Mouse (Mus musculus): ENCODE measurements around the gene G3bp1. TPM values are rescaled to one million over a fixed set of nuclear protein-coding genes. Genes with fewer than 3 reads are reported as not detected.

G3bp1 gene
- polyA plus RNA-seq, 1 experiment from 2014 or later = 180 TPM

DNA sequence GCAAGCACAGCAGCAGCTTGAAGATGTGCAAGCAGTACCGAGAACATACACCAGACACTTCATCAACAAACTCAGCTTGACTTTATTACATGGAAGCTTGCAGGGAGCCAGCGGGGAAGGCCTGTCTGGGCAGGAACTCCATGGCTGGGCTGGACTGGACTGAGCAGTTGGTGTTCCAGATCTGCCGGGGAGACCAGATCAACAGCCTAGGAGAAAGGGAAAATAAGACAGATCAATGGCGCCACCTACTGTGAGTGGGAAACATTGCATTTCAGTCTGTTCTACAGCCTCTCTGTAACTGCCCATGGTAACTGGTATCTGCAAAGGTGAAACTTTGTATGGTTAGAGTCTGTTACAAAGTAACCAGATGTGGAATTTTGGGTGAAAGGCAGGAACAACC lies 22.9 kb upstream of the G3bp1 start:
- Histone ChIP-seq H3K9ac (no peak overlapping the region), H3K27ac (peak overlapping the region; percentile 54), H3K4me3 (no peak overlapping the region), H3K4me1 (peaks cover 5% of the 10 kb centered on the region; the same call in 1 of the 2 replicates), H3K9me3 (no peaks in the 10 kb centered on the region), H3K36me3 (peaks cover 41% of the 10 kb centered on the region), H3K4me2 (no peak overlapping the region), H3K27me3 (no peaks in the 10 kb centered on the region)
- 7% methylated on average over 4 of the region's 4 CpGs for WGBS
- peak; percentile 68 for ATAC-seq (ENCODE audit: borderline replicate concordance, extremely low read depth, low FRiP score, low TSS enrichment)

DNA sequence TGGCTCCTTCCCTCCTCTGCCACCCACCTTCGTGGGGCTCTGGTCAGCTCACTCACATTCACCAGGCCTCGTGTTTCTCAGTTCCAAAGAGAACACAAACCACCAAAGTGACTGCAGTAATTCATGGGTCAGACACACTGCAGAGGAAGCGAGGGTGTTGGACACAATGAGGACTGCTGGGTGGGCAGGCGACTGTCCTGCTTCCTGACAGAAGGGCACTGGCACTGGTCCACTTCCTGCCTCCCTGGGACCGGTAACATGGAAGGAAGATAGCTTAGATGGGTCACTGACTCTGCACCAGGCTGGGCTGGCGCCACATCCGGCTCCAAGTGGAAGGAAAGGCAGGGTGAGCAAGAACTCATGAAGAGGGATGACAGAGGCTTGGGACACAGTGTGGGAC lies 20.0 kb upstream of the G3bp1 start:
- Histone ChIP-seq H3K27ac (peak overlapping the region; percentile 63), H3K4me2 (no peak overlapping the region), H3K36me3 (peaks cover 60% of the 10 kb centered on the region), H3K9ac (no peak overlapping the region), H3K27me3 (no peaks in the 10 kb centered on the region), H3K4me1 (peaks cover 4% of the 10 kb centered on the region; the same call in 1 of the 2 replicates), H3K9me3 (no peaks in the 10 kb centered on the region), H3K4me3 (no peak overlapping the region)
- ATAC-seq (ENCODE audit: borderline replicate concordance, extremely low read depth, low FRiP score, low TSS enrichment) = 0 out of 2 replicates have a peak, but pooled peaks have one; percentile 11
- WGBS = 70% methylated on average over 7 of the region's 7 CpGs

DNA sequence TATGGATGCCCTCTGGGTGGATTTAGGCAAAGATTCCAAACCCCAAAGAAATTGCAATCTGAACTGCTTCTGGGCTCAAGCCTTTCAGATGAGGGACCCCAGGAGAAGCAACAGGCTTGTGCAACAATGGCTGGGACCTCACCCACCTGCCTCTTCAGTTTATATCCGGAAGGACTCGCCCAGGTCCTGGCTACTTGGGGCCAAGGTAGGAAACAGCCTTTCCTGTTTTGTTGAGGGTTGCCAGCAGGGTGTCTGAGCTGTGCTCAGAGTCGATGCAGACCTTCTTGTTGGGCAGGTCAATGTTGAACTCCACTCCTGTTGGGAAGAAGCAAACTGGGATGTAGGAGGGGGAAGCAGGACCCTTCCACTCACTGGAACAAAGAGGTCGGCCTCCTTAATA lies 19.2 kb upstream of the G3bp1 start:
- H3K9me3 ChIP-seq = no peaks in the 10 kb centered on the region
- no peaks in the 10 kb centered on the region for H3K4me1 ChIP-seq
- H3K36me3 ChIP-seq = peaks cover 61% of the 10 kb centered on the region
- no peak for ATAC-seq (ENCODE audit: borderline replicate concordance, extremely low read depth, low FRiP score, low TSS enrichment)
- H3K27ac ChIP-seq = peak overlapping the region; percentile 50
- H3K4me3 ChIP-seq = no peak overlapping the region
- no peak overlapping the region for H3K9ac ChIP-seq
- WGBS = 78% methylated on average over 4 of the region's 4 CpGs
- H3K27me3 ChIP-seq = no peaks in the 10 kb centered on the region
- H3K4me2 ChIP-seq = no peak overlapping the region

DNA sequence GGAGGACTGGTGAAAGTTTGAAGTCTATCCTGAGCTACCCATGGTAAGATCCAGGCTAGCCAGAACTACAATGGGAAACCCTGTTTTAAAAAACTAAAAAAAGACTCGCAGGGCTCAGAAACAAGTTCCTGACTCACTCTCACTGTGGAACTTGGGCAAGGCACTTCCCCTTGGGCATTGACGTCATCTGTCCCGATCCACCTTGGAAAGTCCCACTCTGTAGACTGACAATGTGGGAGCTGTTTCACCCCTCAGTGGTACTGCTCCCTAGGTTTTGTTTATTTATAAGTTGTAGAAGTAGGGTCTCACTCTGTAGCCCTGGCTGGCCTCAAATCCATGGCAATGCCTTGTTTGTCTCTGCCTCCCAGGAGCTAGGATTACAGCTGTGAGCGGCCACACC lies 15.8 kb upstream of the G3bp1 start:
- Histone ChIP-seq H3K9me3 (no peaks in the 10 kb centered on the region), H3K36me3 (peaks cover 54% of the 10 kb centered on the region), H3K4me1 (peaks cover 6% of the 10 kb centered on the region), H3K27me3 (no peaks in the 10 kb centered on the region), H3K4me2 (no peak overlapping the region), H3K4me3 (no peak overlapping the region), H3K9ac (no peak overlapping the region), H3K27ac (no peak overlapping the region)
- no peak for ATAC-seq (ENCODE audit: borderline replicate concordance, extremely low read depth, low FRiP score, low TSS enrichment)
- WGBS = 85% methylated on average over 4 of the region's 4 CpGs

DNA sequence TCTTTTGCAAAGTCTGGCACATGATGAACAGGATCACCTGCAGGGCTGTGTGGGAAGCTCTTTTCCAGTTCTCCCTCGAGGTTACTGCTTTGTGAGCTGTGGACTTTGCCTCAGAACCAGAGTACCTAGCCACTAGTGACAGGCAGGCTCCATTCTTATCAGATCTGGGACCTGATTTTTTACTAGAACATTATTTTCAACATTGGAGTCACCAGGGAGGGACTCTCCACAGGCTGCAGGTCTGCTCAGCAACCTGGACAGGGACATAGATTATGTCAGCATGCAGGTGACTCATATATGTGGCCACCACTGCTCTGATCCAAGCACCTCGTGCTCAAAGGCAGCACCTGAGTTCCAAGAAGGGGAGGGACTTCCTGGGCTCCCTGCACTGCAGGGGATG lies 14.3 kb upstream of the G3bp1 start:
- Histone ChIP-seq H3K4me2 (no peak overlapping the region), H3K27ac (no peak overlapping the region), H3K36me3 (peaks cover 39% of the 10 kb centered on the region), H3K4me1 (peaks cover 19% of the 10 kb centered on the region), H3K9me3 (no peaks in the 10 kb centered on the region), H3K9ac (no peak overlapping the region), H3K27me3 (no peaks in the 10 kb centered on the region), H3K4me3 (no peak overlapping the region)
- no peak for ATAC-seq (ENCODE audit: borderline replicate concordance, extremely low read depth, low FRiP score, low TSS enrichment)
- 75% methylated on average over 2 of the region's 2 CpGs for whole genome bisulfite sequencing

DNA sequence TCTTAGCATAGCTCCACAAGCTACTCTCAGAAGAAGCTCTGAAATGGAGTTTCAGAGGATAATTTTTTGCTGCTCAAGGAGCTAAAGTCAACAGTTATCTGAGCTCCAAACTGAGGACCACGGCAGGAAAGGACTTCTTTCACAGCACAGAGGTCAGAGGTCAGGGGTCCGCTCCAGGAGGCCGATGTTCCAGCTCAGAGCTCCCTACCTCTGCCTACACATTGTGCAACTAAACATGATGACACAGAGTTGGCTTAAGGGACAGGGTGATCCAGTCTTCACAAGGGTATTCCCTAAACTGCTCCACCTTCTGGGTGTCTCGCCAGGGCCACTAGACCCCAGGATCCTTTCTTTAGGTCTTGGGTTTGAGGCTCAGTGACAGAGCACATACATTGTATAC lies 11.0 kb upstream of the G3bp1 start:
- no peaks in the 10 kb centered on the region for H3K27me3 ChIP-seq
- ATAC-seq (ENCODE audit: borderline replicate concordance, extremely low read depth, low FRiP score, low TSS enrichment) = no peak
- 44% methylated on average over 4 of the region's 4 CpGs for WGBS
- no peak overlapping the region for H3K4me3 ChIP-seq
- no peak overlapping the region for H3K4me2 ChIP-seq
- no peak overlapping the region for H3K9ac ChIP-seq
- peaks cover 14% of the 10 kb centered on the region; the same call in 1 of the 2 replicates for H3K36me3 ChIP-seq
- no peak overlapping the region for H3K27ac ChIP-seq
- H3K9me3 ChIP-seq = no peaks in the 10 kb centered on the region
- H3K4me1 ChIP-seq = peaks cover 27% of the 10 kb centered on the region

DNA sequence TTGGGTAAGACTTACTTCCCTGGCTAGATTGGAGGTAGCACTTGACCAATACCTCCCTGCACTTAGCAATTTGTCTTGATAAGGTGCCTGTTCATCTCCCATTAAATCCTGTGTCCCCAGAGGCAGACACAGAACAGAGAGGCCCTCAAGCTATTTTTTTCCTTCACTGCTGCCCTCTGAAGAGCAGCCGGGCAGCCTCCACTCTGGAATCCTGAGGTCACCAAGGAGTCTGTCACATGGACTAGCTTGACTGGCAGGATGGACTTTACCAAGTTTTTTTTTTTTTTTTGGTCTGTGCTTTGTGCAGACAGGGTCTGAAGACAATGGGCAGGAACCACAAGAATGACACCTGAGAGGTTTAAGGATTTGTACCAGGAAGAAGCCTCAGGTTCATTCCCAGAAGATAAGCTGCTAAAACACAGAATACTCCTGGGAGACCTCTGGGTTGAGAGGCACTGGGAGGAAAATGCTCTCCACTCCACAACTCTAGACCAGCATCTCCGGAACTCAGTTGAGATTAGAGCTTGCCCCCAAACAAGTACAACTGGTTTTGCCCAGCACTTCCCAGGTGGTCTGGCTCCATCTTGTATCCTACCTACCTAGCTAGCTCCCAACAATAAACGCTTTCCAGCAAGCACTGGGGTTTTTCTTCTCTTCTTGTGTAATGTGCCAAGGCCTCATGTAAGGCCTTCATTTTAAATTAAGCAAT lies 9.5 kb upstream of the G3bp1 start:
- H3K4me3 ChIP-seq = peak overlapping the region; percentile 71
- H3K27me3 ChIP-seq = no peaks in the 10 kb centered on the region
- H3K27ac ChIP-seq = peak overlapping the region; percentile 82
- H3K4me1 ChIP-seq = peaks cover 27% of the 10 kb centered on the region
- H3K9me3 ChIP-seq = no peaks in the 10 kb centered on the region
- 8% methylated on average over 3 of the region's 3 CpGs for WGBS
- H3K36me3 ChIP-seq = peaks cover 5% of the 10 kb centered on the region; the same call in 1 of the 2 replicates
- H3K4me2 ChIP-seq = peak overlapping the region; percentile 80
- 0 out of 2 replicates have a peak, but pooled peaks have one; percentile 21 for ATAC-seq (ENCODE audit: borderline replicate concordance, extremely low read depth, low FRiP score, low TSS enrichment)
- peak overlapping the region; percentile 59 for H3K9ac ChIP-seq

DNA sequence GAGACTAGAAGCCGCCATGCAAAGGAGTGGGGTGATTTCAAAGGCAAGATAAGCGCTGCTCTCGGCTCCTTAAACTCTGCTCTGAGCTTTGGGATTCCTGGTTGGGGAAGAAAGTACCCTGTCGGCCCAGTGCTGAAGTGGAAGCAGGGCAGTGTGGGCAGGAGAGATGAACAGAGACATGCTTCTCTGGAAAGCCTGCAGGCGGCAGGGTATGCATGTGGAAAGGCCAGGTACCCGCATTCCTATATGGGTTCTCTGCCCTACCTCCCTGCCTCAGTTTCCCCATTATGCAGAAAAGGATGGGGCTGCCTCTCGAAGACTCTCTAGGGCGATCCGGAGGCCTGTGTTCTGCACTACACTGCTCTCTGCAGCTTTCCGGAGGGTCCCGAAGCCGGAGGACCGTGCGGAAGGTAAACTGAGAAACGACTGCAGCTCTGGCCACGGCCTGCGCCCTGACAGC lies 8.9 kb upstream of the G3bp1 start:
- H3K9me3 ChIP-seq = no peaks in the 10 kb centered on the region
- peak overlapping the region; percentile 80 for H3K4me2 ChIP-seq
- under 1% methylated on average over 17 of the region's 17 CpGs for WGBS
- peaks cover 5% of the 10 kb centered on the region; the same call in 1 of the 2 replicates for H3K36me3 ChIP-seq
- peak overlapping the region; percentile 71 for H3K4me3 ChIP-seq
- H3K9ac ChIP-seq = peak overlapping the region; percentile 59
- H3K27ac ChIP-seq = peak overlapping the region; percentile 82
- peaks cover 27% of the 10 kb centered on the region for H3K4me1 ChIP-seq
- ATAC-seq (ENCODE audit: borderline replicate concordance, extremely low read depth, low FRiP score, low TSS enrichment) = peak; percentile 43
- no peaks in the 10 kb centered on the region for H3K27me3 ChIP-seq

DNA sequence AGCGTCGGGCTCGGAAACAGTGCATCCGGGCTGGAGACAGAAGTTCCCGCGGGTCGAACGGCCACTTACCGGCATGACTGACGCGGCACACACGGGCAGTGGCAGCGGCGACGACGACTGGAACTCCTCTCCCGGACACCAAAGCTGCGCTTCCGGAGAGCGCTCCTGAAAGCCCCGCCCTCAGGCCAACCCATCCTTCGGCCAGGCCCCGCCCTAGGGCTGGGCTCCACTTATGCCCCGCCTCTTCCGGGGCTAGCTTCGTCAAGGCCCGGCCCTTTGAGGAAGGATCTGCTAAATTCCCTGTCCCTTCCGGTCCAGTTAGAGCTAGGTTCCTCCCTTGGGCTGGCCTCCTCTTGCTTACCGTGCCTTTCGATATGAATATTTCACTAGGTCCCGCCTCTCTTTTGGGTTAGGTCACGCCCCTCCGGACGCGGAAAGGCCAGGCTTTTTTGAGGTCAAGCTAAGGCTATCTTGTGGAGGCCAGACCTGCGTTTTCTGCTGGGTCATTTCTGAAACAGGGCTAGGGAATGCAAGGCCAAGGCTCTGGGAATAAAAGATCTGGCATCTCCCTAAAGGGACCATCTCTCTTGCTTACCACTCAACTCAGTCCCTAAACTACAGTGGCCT lies 8.4 kb upstream of the G3bp1 start, which contains the start of gene Atox1:
Gene Atox1, minus strand, starts transcription at position 221 of the 627 bp plus-strand sequence.
- peak; percentile 98 for ATAC-seq (ENCODE audit: borderline replicate concordance, extremely low read depth, low FRiP score, low TSS enrichment)
- peak within 1 kb of the TSS; percentile 80 for H3K4me2 ChIP-seq
- H3K4me3 ChIP-seq = peak within 1 kb of the TSS; percentile 71
- H3K27ac ChIP-seq = peak within 1 kb of the TSS; percentile 83
- peaks cover 5% of the 10 kb centered on the region; the same call in 1 of the 2 replicates for H3K36me3 ChIP-seq
- H3K27me3 ChIP-seq = no peaks in the 10 kb centered on the region
- no peaks in the 10 kb centered on the region for H3K9me3 ChIP-seq
- WGBS = 0% methylated on average over 36 of the region's 36 CpGs
- H3K9ac ChIP-seq = peak within 1 kb of the TSS; percentile 59
- peaks cover 27% of the 10 kb centered on the region for H3K4me1 ChIP-seq

DNA sequence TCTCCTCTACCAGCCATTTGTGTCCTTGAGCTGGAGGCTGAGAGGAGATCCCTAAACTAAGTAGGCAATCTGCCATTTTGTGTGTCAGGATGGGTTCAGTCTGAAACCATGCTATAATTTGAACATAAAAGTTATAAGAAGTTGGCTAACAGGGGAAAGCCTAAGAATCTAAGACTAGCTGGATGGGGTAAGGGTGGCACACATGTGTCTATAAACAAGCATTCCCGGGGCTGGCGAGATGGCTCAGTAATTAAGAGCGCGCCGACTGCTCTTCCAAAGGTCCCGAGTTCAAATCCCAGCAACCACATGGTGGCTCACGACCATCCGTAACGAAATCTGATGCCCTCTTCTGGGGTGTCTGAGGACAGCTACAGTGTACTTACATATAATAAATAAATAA lies 7.3 kb upstream of the G3bp1 start:
- Histone ChIP-seq H3K4me1 (peaks cover 27% of the 10 kb centered on the region), H3K4me2 (no peak overlapping the region), H3K27me3 (no peaks in the 10 kb centered on the region), H3K9me3 (no peaks in the 10 kb centered on the region), H3K4me3 (no peak overlapping the region), H3K27ac (no peak overlapping the region), H3K9ac (no peak overlapping the region), H3K36me3 (peaks cover 5% of the 10 kb centered on the region; the same call in 1 of the 2 replicates)
- no peak for ATAC-seq (ENCODE audit: borderline replicate concordance, extremely low read depth, low FRiP score, low TSS enrichment)
- 90% methylated on average over 9 of the region's 9 CpGs for WGBS

DNA sequence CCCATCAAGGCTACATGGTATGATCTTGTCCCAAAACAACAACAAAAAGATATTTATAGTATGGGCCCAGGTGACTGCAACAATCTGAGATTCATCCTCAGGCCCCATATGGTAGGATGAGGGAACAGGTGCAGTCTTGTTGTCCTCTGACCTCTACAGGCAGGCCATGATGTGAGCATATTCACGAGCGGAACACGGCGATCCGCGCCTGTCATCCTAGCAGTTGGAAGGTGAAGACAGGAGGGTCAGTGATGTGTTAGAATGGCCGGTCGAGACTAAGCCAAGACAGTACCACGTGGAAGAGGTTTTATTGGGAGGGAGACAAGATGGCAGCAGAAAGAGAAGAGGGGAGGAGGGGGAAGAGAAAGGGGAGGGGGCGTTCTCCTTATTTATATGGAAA lies 4.8 kb upstream of the G3bp1 start:
- Histone ChIP-seq H3K27me3 (no peaks in the 10 kb centered on the region), H3K4me1 (peaks cover 20% of the 10 kb centered on the region), H3K4me3 (no peak overlapping the region), H3K36me3 (no peaks in the 10 kb centered on the region), H3K9me3 (no peaks in the 10 kb centered on the region), H3K4me2 (no peak overlapping the region), H3K27ac (no peak overlapping the region), H3K9ac (no peak overlapping the region)
- WGBS = 83% methylated on average over 10 of the region's 10 CpGs
- ATAC-seq (ENCODE audit: borderline replicate concordance, extremely low read depth, low FRiP score, low TSS enrichment) = no peak

DNA sequence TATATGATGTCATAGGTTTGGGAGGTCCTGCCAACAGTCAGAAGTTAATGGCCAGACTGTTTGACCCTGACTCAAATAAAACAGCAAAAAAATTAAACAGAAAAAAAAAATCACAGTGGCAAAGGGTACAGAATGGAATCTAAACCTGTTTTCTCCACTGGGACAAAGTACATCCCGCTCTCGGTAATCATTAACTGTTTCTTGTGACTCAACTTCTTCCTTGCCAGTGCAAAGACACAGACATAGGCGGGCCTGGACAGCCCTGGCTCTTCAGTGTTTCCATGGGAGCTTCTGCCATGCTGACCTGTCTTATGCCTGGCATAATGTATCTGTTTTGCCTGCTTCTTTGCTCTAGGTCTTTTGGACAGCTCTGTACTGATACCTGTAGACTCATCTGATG lies 4.3 kb upstream of the G3bp1 start:
- H3K27me3 ChIP-seq = no peaks in the 10 kb centered on the region
- H3K9ac ChIP-seq = no peak overlapping the region
- H3K4me1 ChIP-seq = peaks cover 16% of the 10 kb centered on the region
- ATAC-seq (ENCODE audit: borderline replicate concordance, extremely low read depth, low FRiP score, low TSS enrichment) = no peak
- no peaks in the 10 kb centered on the region for H3K36me3 ChIP-seq
- no peak overlapping the region for H3K4me2 ChIP-seq
- H3K4me3 ChIP-seq = no peak overlapping the region
- H3K9me3 ChIP-seq = no peaks in the 10 kb centered on the region
- H3K27ac ChIP-seq = no peak overlapping the region
- WGBS = 82% methylated on average over 3 of the region's 3 CpGs

Data from lung, embryonic 15.5 days (tissue).